Mouse (Mus musculus) cortical plate, adult 2 months (tissue): ENCODE measurements around the gene Pik3r5.

Experiments
- CTCF ChIP-seq: fragments of 200-500 bp; IDR thresholded peaks from 2 replicates; pipeline ENCODE4 v1.5.1; 2011; ENCODE audit warnings: mild to moderate bottlenecking, control low read depth, low read length; ENCODE audit not compliant: insufficient read depth; ENCODE audit errors: extremely low read depth
- POLR2A ChIP-seq: fragments of 200-500 bp; IDR thresholded peaks from 2 replicates; pipeline ENCODE4 v1.6.1; 2011; ENCODE audit warnings: mild to moderate bottlenecking, low read length, control low read depth; ENCODE audit not compliant: insufficient read depth; ENCODE audit errors: extremely low read depth

GRCm38 (mm10) chr11:68521352-68521751, 89.4 kb downstream of the Pik3r5 start:
- TF ChIP-seq CTCF (no peak), POLR2A (no peak)
